Mouse (Mus musculus): ENCODE data around the gene Tgfb2.

DNA sequence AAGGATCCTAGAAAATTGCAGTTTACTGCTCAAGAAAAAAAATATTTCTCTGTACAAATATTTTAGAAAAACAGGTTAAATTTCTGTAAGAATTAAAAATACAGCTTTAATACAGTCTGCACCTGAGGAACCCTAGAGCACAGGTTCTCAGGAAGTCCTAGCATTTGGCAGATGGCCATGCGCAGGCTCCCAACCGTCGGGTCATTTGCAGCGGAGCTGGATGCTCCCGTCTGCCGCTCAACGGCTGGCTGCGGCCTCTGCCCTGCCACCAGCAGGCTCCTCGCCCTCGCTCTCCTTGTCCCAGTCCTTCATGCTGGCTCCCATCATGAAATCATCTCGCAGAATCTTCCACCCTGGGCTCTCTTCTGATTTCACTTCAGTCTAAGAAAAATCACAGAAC lies 15.4 kb upstream of the Tgfb2 start:
- no peak for TF ChIP-seq CTCF (IDR thresholded peaks at IDR 0.05; ENCODE audit: borderline replicate concordance, extremely low read depth, insufficient read depth, insufficient read length)
- TF ChIP-seq POLR2A (IDR thresholded peaks at IDR 0.05; ENCODE audit: borderline replicate concordance, extremely low read depth, insufficient read depth, insufficient read length, poor library complexity, severe bottlenecking): no peak
